Mouse (Mus musculus): ENCODE data around the gene Stc2. TPM values are rescaled to one million over a fixed set of nuclear protein-coding genes. Genes with fewer than 3 reads are reported as not detected.

Stc2 gene
- polyA plus RNA-seq, 1 experiment: 16.3 TPM

- Histone ChIP-seq H3K4me2 (ENCODE audit: low read depth) (no peak overlapping the region), H3ac (ENCODE audit: control insufficient read depth, insufficient read length) (no peak overlapping the region), H3K36me3 (ENCODE audit: control insufficient read depth, insufficient read depth) (no peaks in the 10 kb centered on the region), H3K27me3 (ENCODE audit: control insufficient read depth, insufficient read depth, insufficient read length) (no peaks in the 10 kb centered on the region), H3K79me2 (ENCODE audit: control insufficient read depth, insufficient read depth) (peaks cover 7% of the 10 kb centered on the region), H3K4me3 (no peak overlapping the region)
- no peak for TF ChIP-seq TCF3 (IDR thresholded peaks at IDR 0.05; ENCODE audit: insufficient read length, low read depth)
- no peak for TF ChIP-seq E2F4 (IDR thresholded peaks at IDR 0.05; ENCODE audit: insufficient read depth)
- no peak for TF ChIP-seq POLR2A (IDR thresholded peaks at IDR 0.05; ENCODE audit: insufficient read length, low read depth)
- TF ChIP-seq POLR2AphosphoS2 (IDR thresholded peaks at IDR 0.05; ENCODE audit: insufficient read length, low read depth): no peak
Observed at GRCm38 (mm10) chr11:31371256-31371838, 1.5 kb upstream of the Stc2 start.

GRCm38 (mm10) chr11:31370436-31371230 lies 759 bp upstream of the Stc2 start:
- Histone ChIP-seq H3K4me3 (peak overlapping the region; percentile 95), H3K36me3 (ENCODE audit: control insufficient read depth, insufficient read depth) (no peaks in the 10 kb centered on the region), H3ac (ENCODE audit: control insufficient read depth, insufficient read length) (peak overlapping the region; percentile 83), H3K4me2 (ENCODE audit: low read depth) (peak overlapping the region; percentile 87), H3K79me2 (ENCODE audit: control insufficient read depth, insufficient read depth) (peaks cover 7% of the 10 kb centered on the region), H3K27me3 (ENCODE audit: control insufficient read depth, insufficient read depth, insufficient read length) (no peaks in the 10 kb centered on the region)
- TF ChIP-seq POLR2A (IDR thresholded peaks at IDR 0.05; ENCODE audit: insufficient read length, low read depth) (no peak), MYOG (IDR thresholded peaks at IDR 0.05; ENCODE audit: control insufficient read depth in 1 of 3, insufficient read depth in 1 of 3, insufficient read length in 2 of 3, low read depth in 2 of 3) (peak in 1 of 3 experiments; percentile 17)

DNA sequence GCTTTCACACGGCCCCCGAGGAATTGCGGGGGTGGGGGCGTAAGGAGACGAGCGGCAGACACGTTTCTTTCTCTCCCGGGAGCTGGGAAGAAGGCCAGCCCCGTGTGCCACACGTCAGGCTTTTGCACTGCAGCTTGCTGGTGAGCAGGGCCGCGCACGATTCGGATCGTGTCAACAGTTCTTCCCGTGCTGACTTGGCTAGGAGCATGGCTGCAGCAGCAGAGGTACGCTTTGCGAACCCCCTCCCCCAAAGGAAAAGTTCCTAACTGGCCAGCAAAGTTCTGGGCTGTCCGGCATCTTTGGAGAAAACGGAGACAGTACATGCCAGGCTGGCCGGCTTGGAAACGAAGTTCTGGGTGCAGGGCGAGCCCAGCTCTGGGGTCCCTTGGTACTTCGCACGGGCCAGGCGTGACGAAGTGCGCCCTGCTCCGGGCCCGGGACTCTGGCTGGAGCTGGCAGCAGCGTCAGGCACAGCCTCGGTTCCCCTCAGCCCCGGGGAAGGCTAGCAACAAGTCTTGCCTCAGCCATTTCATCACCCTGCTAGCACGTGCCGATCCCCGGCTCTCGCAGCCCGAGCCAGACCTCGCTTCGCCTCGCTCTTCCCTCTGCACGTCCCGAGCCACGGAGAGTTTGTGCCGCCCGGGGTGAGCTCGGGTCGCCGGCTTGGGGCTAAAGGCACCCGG lies 768 bp downstream of the Stc2 start:
- peaks cover 7% of the 10 kb centered on the region for H3K79me2 ChIP-seq (ENCODE audit: control insufficient read depth, insufficient read depth)
- H3K36me3 ChIP-seq (ENCODE audit: control insufficient read depth, insufficient read depth): no peaks in the 10 kb centered on the region
- H3K4me2 ChIP-seq (ENCODE audit: low read depth): peak overlapping the region; percentile 87
- H3K4me3 ChIP-seq: peak overlapping the region; percentile 95
- H3ac ChIP-seq (ENCODE audit: control insufficient read depth, insufficient read length): peak overlapping the region; percentile 83
- TF ChIP-seq CEBPB (IDR thresholded peaks at IDR 0.05; ENCODE audit: insufficient read depth, poor library complexity, severe bottlenecking) (no peak), REST (IDR thresholded peaks at IDR 0.05; ENCODE audit: insufficient read depth, insufficient read length) (no peak), MAX (IDR thresholded peaks at IDR 0.05; ENCODE audit: low read depth) (peak; percentile 59), USF1 (IDR thresholded peaks at IDR 0.05; ENCODE audit: low read depth) (no peak), SRF (IDR thresholded peaks at IDR 0.05; ENCODE audit: control insufficient read depth, insufficient read length, low read depth) (no peak), MYOG (IDR thresholded peaks at IDR 0.05; ENCODE audit: control insufficient read depth in 1 of 3, insufficient read depth in 1 of 3, insufficient read length in 2 of 3, low read depth in 2 of 3) (peak in 1 of 3 experiments; percentile 2), POLR2AphosphoS2 (IDR thresholded peaks at IDR 0.05; ENCODE audit: insufficient read length, low read depth) (peak; percentile 40), E2F4 (IDR thresholded peaks at IDR 0.05; ENCODE audit: insufficient read depth) (no peak), TCF3 (IDR thresholded peaks at IDR 0.05; ENCODE audit: insufficient read length, low read depth) (no peak), POLR2A (IDR thresholded peaks at IDR 0.05; ENCODE audit: insufficient read length, low read depth) (peak; percentile 53), TCF12 (IDR thresholded peaks at IDR 0.05; ENCODE audit: insufficient read depth, poor library complexity, severe bottlenecking) (no peak), MYOD1 (IDR thresholded peaks at IDR 0.05; ENCODE audit: control insufficient read depth in 1 of 3, insufficient read length in 2 of 3, low read depth in 2 of 3) (peak in 1 of 3 experiments; percentile 38)
- no peaks in the 10 kb centered on the region for H3K27me3 ChIP-seq (ENCODE audit: control insufficient read depth, insufficient read depth, insufficient read length)

DNA sequence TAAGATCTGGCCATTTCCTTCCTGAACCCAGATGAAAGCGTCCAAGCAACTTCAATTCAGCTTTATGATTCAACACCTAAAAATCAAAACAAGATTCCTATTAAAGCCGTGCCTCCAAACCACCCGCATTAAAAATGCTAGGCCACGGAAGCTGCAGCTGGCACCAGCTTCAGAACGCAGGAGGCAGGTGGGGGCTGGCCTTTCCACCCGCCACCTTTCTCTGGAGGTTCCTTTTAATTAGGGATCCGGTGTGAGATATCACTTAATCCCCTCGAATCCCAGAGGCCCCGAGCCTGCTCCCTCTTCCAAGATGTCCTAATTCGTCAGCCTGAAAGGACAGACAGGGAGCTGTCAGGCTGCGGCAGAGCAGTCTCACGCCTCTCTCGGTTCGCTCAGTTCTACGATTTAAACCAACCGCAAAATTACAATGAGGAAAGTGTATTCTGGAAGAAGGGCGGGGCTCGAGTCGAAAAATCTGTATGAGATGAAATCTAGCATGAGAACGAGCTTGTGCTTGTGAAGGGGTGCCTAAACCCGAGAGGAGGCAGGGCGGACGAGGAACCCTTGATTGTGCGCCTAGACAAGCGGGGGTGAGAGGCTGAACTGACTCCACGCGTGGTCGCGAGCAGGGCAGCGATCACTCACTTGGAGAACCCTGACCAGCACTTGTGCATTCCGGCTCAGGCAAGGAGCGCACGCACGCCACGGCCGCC lies 1.5 kb downstream of the Stc2 start:
- no peak for TF ChIP-seq CEBPB (IDR thresholded peaks at IDR 0.05; ENCODE audit: insufficient read depth, poor library complexity, severe bottlenecking)
- TF ChIP-seq MYOD1 (IDR thresholded peaks at IDR 0.05; ENCODE audit: control insufficient read depth in 1 of 3, insufficient read length in 2 of 3, low read depth in 2 of 3): peak in 2 of 3 experiments; percentile 1 to 49
- TF ChIP-seq MYOG (IDR thresholded peaks at IDR 0.05; ENCODE audit: control insufficient read depth in 1 of 3, insufficient read depth in 1 of 3, insufficient read length in 2 of 3, low read depth in 2 of 3): peak in 1 of 3 experiments; percentile 46
- Histone ChIP-seq H3K36me3 (ENCODE audit: control insufficient read depth, insufficient read depth) (peaks cover 4% of the 10 kb centered on the region), H3K27me3 (ENCODE audit: control insufficient read depth, insufficient read depth, insufficient read length) (no peaks in the 10 kb centered on the region), H3K4me2 (ENCODE audit: low read depth) (peak overlapping the region; percentile 87), H3ac (ENCODE audit: control insufficient read depth, insufficient read length) (peak overlapping the region; percentile 83), H3K4me3 (peak overlapping the region; percentile 95), H3K79me2 (ENCODE audit: control insufficient read depth, insufficient read depth) (peaks cover 7% of the 10 kb centered on the region)

DNA sequence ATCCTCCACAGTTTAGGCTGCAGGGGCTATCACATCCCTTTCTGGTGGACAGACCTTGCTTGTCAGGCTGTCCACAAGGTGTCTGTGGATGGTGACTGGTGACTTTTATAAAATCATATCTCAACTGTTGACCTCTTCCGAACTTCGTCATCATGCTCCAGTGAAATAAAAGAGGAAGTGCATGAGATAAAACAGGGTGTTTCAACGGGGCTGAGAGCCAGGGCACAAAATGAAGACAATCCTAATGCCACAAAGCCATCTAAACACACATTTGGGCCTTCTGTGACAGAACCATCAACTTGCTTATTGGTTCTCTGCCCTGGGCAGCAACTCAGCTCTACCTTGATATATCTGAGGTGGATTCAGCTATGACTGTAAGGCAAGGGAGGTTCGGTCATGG lies 3.0 kb downstream of the Stc2 start:
- Histone ChIP-seq H3ac (ENCODE audit: control insufficient read depth, insufficient read length) (no peak overlapping the region), H3K27me3 (ENCODE audit: control insufficient read depth, insufficient read depth, insufficient read length) (no peaks in the 10 kb centered on the region), H3K4me2 (ENCODE audit: low read depth) (no peak overlapping the region), H3K79me2 (ENCODE audit: control insufficient read depth, insufficient read depth) (peaks cover 7% of the 10 kb centered on the region), H3K4me3 (no peak overlapping the region), H3K36me3 (ENCODE audit: control insufficient read depth, insufficient read depth) (peaks cover 6% of the 10 kb centered on the region)
- no peak for TF ChIP-seq MYOG (IDR thresholded peaks at IDR 0.05; ENCODE audit: control insufficient read depth in 1 of 3, insufficient read depth in 1 of 3, insufficient read length in 2 of 3, low read depth in 2 of 3)

Data from myocyte (in vitro differentiated cells).